Mouse (Mus musculus) limb, embryonic 10.5 days (tissue): ENCODE data around the gene Casc3. TPM values are rescaled to one million over a fixed set of nuclear protein-coding genes. Genes with fewer than 3 reads are reported as not detected.

ENCODE experiments used
- DNase-seq: peaks from one replicate; pipeline ENCODE4 v3.0.0-alpha.2; 2017; ENCODE audit warnings: low spot score
- H3K27ac ChIP-seq: fragments of 300-500 bp; sonication (generic); 2 replicates; pipeline ENCODE4 v1.5.1; 2016; ENCODE audit warnings: mild to moderate bottlenecking
- H3K27me3 ChIP-seq: fragments of 300-500 bp; sonication (generic); 2 replicates; pipeline ENCODE4 v1.6.1; 2016; ENCODE audit warnings: low read depth, mild to moderate bottlenecking; ENCODE audit not compliant: poor library complexity, severe bottlenecking
- H3K36me3 ChIP-seq: fragments of 300-500 bp; sonication (generic); 2 replicates; pipeline ENCODE4 v1.6.1; 2016; ENCODE audit warnings: mild to moderate bottlenecking, moderate library complexity
- H3K4me1 ChIP-seq: fragments of 300-500 bp; sonication (generic); 2 replicates; pipeline ENCODE4 v1.6.1; 2016
- H3K4me3 ChIP-seq: fragments of 300-500 bp; sonication (generic); 2 replicates; pipeline ENCODE4 v1.5.1; 2016; ENCODE audit warnings: mild to moderate bottlenecking, moderate library complexity
- H3K9me3 ChIP-seq: fragments of 300-500 bp; sonication (generic); replicated peaks from 2 replicates; pipeline ENCODE4 v1.6.1; 2016; ENCODE audit warnings: mild to moderate bottlenecking
- WGBS: fragments of 180-500 bp; shearing (Covaris S2); methylation state at CpG from one replicate; pipeline ENCODE4 v1.1.7; 2016; 5-methylcytosine and 5-hydroxymethylcytosine counted together
- polyA plus RNA-seq: library from polyadenylated mRNA; unstranded; fragments of >200 nt; fragmentation: Nextera tagmentation; extraction: Ambion mirVana; gene quantifications from 2 replicates; pipeline ENCODE4 v1.2.1, GENCODE M21; 2016

Gene Casc3
- polyA plus RNA-seq, 1 experiment from 2014 or later = 51.9 TPM

DNA sequence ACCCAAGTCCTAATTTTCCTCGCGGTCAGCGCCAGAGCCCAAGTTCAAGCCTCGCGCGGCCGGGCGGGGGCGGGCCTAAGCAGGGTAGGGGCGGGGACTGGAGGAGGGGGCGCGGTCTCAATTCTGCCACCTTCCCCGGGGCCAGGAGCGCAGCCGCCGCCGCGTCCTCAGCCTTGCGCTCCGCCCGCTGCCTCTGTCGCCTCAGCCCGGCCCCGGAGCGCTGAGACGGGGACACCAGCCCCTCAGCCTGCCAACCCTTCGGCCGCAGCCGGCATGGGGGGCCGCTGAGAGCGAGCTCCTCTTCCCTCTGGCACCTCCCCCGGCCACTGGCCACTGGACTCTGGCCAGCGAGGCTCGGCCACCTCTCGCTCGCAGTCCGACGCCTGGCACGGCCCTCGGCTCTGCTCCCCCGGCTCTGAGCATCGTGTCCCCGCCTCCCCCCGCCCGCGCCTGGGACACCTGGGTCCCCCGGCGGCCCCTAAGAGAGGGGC, 32.0 kb downstream of the Casc3 start, which contains the start of gene Rapgefl1:
Gene Rapgefl1 (plus strand): TSS at position 135 of the 491 bp plus-strand sequence.
- WGBS = under 1% methylated on average over 47 of the region's 48 CpGs
- H3K27ac ChIP-seq = peak within 1 kb of the TSS; percentile 78
- H3K27me3 ChIP-seq = peaks cover 34% of the 10 kb centered on the region
- peak within 1 kb of the TSS; percentile 67 for H3K4me3 ChIP-seq
- H3K4me1 ChIP-seq = peaks cover 36% of the 10 kb centered on the region
- no peaks in the 10 kb centered on the region for H3K9me3 ChIP-seq
- peaks cover 34% of the 10 kb centered on the region for H3K36me3 ChIP-seq
- peak; percentile 92 for DNase-seq

GRCm38 (mm10) chr11:98837231-98837704, 32.6 kb downstream of the Casc3 start:
- DNase-seq = peak; percentile 53
- Histone ChIP-seq H3K9me3 (no peaks in the 10 kb centered on the region), H3K36me3 (peaks cover 28% of the 10 kb centered on the region), H3K27me3 (peaks cover 34% of the 10 kb centered on the region), H3K27ac (peak overlapping the region; percentile 78), H3K4me3 (peak overlapping the region; percentile 67), H3K4me1 (peaks cover 36% of the 10 kb centered on the region)
- WGBS = under 1% methylated on average over 29 of the region's 29 CpGs

DNA sequence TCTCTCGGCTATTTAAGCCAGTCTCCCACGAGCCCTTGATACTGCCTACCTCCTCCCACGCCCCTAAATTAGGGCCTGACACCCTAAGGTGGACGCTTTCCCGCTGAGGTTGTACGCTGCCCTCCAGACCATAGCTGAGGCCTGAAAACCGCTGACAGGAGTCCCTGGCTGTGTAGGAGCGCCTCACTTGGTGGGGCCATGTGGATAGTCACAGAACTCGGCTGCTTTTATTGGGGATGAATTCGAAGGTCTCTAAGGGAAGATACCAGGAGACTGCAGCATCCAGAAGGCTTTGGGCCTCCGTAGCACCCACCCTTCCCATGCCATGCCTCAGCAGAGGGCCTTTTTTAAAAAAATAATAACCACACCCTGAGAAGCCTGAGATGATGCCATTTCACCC, 33.2 kb downstream of the Casc3 start:
- H3K4me1 ChIP-seq = peaks cover 36% of the 10 kb centered on the region
- no peak overlapping the region for H3K27ac ChIP-seq
- H3K27me3 ChIP-seq = peaks cover 34% of the 10 kb centered on the region
- H3K36me3 ChIP-seq = peaks cover 22% of the 10 kb centered on the region
- no peak for DNase-seq
- peak overlapping the region; percentile 67 for H3K4me3 ChIP-seq
- H3K9me3 ChIP-seq = no peaks in the 10 kb centered on the region
- WGBS = 45% methylated on average over 11 of the region's 11 CpGs

- no peak for DNase-seq
- Histone ChIP-seq H3K27ac (no peak overlapping the region), H3K9me3 (no peaks in the 10 kb centered on the region), H3K27me3 (peaks cover 34% of the 10 kb centered on the region), H3K4me3 (no peak overlapping the region), H3K4me1 (peaks cover 36% of the 10 kb centered on the region), H3K36me3 (peaks cover 16% of the 10 kb centered on the region)
- 83% methylated on average over 9 of the region's 9 CpGs for WGBS
Observed at GRCm38 (mm10) chr11:98838512-98838911, 33.8 kb downstream of the Casc3 start.

GRCm38 (mm10) chr11:98839402-98839801, 34.7 kb downstream of the Casc3 start:
- 45% methylated on average over 6 of the region's 6 CpGs for WGBS
- Histone ChIP-seq H3K4me3 (no peak overlapping the region), H3K4me1 (peaks cover 36% of the 10 kb centered on the region)

DNA sequence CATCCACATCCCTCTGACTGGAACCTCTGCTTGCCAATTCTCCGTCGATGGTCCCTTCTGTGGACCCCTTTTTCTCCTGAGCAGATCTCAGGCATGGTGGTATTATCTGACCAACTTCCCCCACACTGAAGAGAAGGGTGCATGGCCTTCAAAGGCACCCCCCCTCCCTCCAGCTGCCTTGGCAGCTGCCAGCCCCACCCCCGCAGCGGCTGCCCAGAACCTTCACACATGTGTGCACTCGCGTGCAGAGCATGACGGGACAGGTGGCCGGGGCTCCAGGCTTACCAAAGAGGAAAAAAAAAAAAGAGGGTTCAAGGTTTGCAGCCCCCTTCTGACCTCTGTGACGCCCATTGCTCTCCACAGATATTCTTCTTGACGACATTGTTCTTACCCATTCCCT, 35.2 kb downstream of the Casc3 start:
- no peak overlapping the region for H3K4me3 ChIP-seq
- H3K36me3 ChIP-seq = peaks cover 2% of the 10 kb centered on the region
- peaks cover 36% of the 10 kb centered on the region for H3K4me1 ChIP-seq
- H3K27ac ChIP-seq = no peak overlapping the region
- peaks cover 34% of the 10 kb centered on the region for H3K27me3 ChIP-seq
- DNase-seq = no peak
- WGBS = 66% methylated on average over 10 of the region's 10 CpGs
- H3K9me3 ChIP-seq = no peaks in the 10 kb centered on the region

More at GRCm38 (mm10) chr11:98839402-98839801, 34.7 kb downstream of the Casc3 start:
- Histone ChIP-seq H3K27me3 (peaks cover 34% of the 10 kb centered on the region), H3K9me3 (no peaks in the 10 kb centered on the region), H3K36me3 (peaks cover 7% of the 10 kb centered on the region), H3K27ac (no peak overlapping the region)
- no peak for DNase-seq

- no peaks in the 10 kb centered on the region for H3K9me3 ChIP-seq
- peaks cover 29% of the 10 kb centered on the region; the same call in 1 of the 2 replicates for H3K27me3 ChIP-seq
- H3K4me1 ChIP-seq = peaks cover 24% of the 10 kb centered on the region
- no peak overlapping the region for H3K4me3 ChIP-seq
- DNase-seq = no peak
- WGBS = 52% methylated on average over 13 of the region's 13 CpGs
- H3K36me3 ChIP-seq = no peaks in the 10 kb centered on the region
- no peak overlapping the region for H3K27ac ChIP-seq
Observed at GRCm38 (mm10) chr11:98846016-98846415, 41.3 kb downstream of the Casc3 start.

GRCm38 (mm10) chr11:98846865-98847604, 42.3 kb downstream of the Casc3 start:
- peaks cover 28% of the 10 kb centered on the region for H3K4me1 ChIP-seq
- H3K27ac ChIP-seq = no peak overlapping the region
- no peaks in the 10 kb centered on the region for H3K9me3 ChIP-seq
- H3K27me3 ChIP-seq = peaks cover 39% of the 10 kb centered on the region
- H3K36me3 ChIP-seq = no peaks in the 10 kb centered on the region
- H3K4me3 ChIP-seq = no peak overlapping the region
- 46% methylated on average over 19 of the region's 19 CpGs for whole genome bisulfite sequencing
- DNase-seq = no peak

GRCm38 (mm10) chr11:98849196-98849894, 44.6 kb downstream of the Casc3 start:
- Histone ChIP-seq H3K4me3 (peak overlapping the region; percentile 32), H3K4me1 (peaks cover 40% of the 10 kb centered on the region), H3K27ac (peak overlapping the region; percentile 75), H3K9me3 (no peaks in the 10 kb centered on the region), H3K27me3 (peaks cover 40% of the 10 kb centered on the region), H3K36me3 (no peaks in the 10 kb centered on the region)
- 12% methylated on average over 19 of the region's 19 CpGs for WGBS
- peak; percentile 63 for DNase-seq

DNA sequence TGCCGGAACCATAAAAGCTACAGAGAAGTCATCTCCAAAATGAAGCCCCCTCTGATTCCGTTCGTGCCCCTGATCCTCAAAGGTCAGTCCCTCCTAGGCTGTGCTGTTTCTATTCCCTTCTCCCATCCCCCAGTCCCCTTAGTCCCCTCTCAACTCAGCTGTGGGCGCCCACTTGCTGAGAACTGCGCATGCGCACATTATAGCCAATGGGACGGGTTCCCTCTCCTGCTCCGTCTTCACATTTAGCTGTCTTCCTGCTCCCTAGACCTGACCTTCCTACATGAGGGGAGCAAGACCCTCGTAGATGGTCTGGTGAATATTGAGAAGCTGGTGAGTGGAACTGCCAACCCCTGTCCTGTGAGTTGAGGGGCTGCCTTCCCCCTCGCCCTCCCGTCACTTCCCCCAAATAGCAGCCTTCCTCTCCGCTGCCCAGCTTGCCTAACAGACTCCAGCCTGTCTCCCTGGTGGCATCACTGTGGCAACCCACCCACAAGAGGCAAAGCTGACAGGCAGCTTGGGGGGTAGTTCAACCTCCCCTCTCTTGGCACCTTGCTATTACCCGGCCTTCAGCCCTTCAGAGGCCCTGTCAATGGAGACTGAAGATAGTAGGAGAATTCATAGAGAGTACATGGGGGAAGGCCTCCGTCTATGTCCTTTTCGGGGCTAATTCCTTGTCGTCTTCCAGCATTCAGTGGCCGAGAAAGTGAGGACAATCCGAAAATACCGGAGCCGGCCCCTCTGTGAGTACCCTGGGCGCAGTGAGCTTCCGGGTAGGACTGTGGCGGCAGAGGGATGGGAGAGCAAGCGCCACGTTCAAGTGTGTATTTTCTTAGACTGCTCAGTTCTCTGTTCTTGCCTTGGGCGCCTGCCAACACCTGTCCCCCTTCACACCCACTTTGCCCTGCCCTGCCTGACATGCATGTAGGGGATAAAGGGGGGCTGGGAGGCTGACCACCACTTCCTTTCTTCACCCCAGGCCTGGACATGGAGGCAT, 45.7 kb downstream of the Casc3 start:
- DNase-seq = no peak
- Histone ChIP-seq H3K27me3 (peaks cover 40% of the 10 kb centered on the region), H3K36me3 (no peaks in the 10 kb centered on the region), H3K4me1 (peaks cover 40% of the 10 kb centered on the region), H3K4me3 (no peak overlapping the region), H3K9me3 (no peaks in the 10 kb centered on the region), H3K27ac (peak overlapping the region; percentile 75; the same call in 1 of the 2 replicates)
- WGBS = 66% methylated on average over 26 of the region's 26 CpGs

DNA sequence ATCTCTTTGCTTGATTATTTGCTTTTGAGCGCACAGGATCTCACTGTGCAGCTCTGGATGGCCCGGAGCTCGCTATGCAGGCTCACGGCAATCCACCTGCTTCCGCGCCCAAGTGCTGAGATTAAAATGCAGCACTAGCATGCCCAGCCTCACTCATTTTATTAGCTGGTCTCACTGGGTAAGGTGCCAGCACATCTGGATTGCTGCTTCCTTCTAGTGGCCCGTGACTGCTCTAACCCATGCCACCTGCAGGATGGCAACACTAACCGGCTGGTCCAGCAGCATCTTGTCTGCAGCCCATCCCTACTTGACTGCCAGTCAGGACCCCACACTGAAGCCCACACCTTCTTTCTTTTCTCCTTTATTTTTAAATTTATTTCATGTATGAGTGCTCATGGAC, 49.4 kb downstream of the Casc3 start:
- Histone ChIP-seq H3K27me3 (peaks cover 29% of the 10 kb centered on the region), H3K4me3 (no peak overlapping the region), H3K4me1 (peaks cover 34% of the 10 kb centered on the region), H3K36me3 (no peaks in the 10 kb centered on the region), H3K9me3 (no peaks in the 10 kb centered on the region), H3K27ac (no peak overlapping the region)
- 95% methylated on average over 8 of the region's 8 CpGs for WGBS
- DNase-seq = no peak

GRCm38 (mm10) chr11:98854659-98855058, 50.0 kb downstream of the Casc3 start:
- WGBS = 88% methylated on average over 2 of the region's 2 CpGs
- Histone ChIP-seq H3K27ac (no peak overlapping the region), H3K9me3 (no peaks in the 10 kb centered on the region), H3K4me3 (no peak overlapping the region), H3K36me3 (no peaks in the 10 kb centered on the region), H3K4me1 (peaks cover 29% of the 10 kb centered on the region), H3K27me3 (peaks cover 23% of the 10 kb centered on the region)
- DNase-seq = no peak
